Mouse (Mus musculus) forebrain, embryonic 14.5 days (tissue): ENCODE measurements at regions not wholly inside any gene's neighbourhood (a gene's known extent, or its start where the extent isn't known, plus 50 kb on each side); places are given as distances from the start of the nearest gene placed in this dataset.
A peak's percentile ranks its signal among the peaks of the same experiment; 100 is the strongest.

Experiments
- ATAC-seq: fragments of 200-750 bp; cut with Nextera tagmentation; 2 replicates; pipeline ENCODE4 v1.8.0; 2017; ENCODE audit warnings: mild to moderate bottlenecking, moderate library complexity
- DNase-seq: peaks from one replicate; pipeline ENCODE4 v3.0.0-alpha.2; 2015; ENCODE audit warnings: low spot score
- H3K27ac ChIP-seq: fragments of 300-500 bp; sonication (generic); 2 replicates; pipeline ENCODE4 v1.5.1; 2014; ENCODE audit warnings: low read depth, mild to moderate bottlenecking, control low read depth, low read length, moderate library complexity
- H3K27me3 ChIP-seq: fragments of 300-500 bp; sonication (generic); replicated peaks from 2 replicates; pipeline ENCODE4 v1.6.1; 2014; ENCODE audit warnings: low read length, control low read depth, mixed read lengths; ENCODE audit not compliant: control insufficient read depth, insufficient read depth
- H3K36me3 ChIP-seq: fragments of 300-500 bp; sonication (generic); 2 replicates; pipeline ENCODE4 v1.6.1; 2014; ENCODE audit warnings: low read length, control low read depth; ENCODE audit not compliant: control insufficient read depth, insufficient read depth
- H3K4me1 ChIP-seq: fragments of 300-500 bp; sonication (generic); 2 replicates; pipeline ENCODE4 v1.6.1; 2014; ENCODE audit warnings: antibody characterized with exemption, low read length, control low read depth; ENCODE audit not compliant: control insufficient read depth, insufficient read depth
- H3K4me2 ChIP-seq: fragments of 300-500 bp; sonication (generic); 2 replicates; pipeline ENCODE4 v1.6.1; 2014; ENCODE audit warnings: mild to moderate bottlenecking, control low read depth, low read length
- H3K4me3 ChIP-seq: fragments of 300-500 bp; sonication (generic); 2 replicates; pipeline ENCODE4 v1.5.1; 2014; ENCODE audit warnings: low read depth, low read length, control low read depth
- H3K9ac ChIP-seq: fragments of 300-500 bp; sonication (generic); 2 replicates; pipeline ENCODE4 v1.6.1; 2014; ENCODE audit warnings: mild to moderate bottlenecking, low read length, control low read depth, moderate library complexity
- H3K9me3 ChIP-seq: fragments of 300-500 bp; sonication (generic); replicated peaks from 2 replicates; pipeline ENCODE4 v1.6.1; 2016; ENCODE audit warnings: low read length, control low read depth, mixed read lengths; ENCODE audit not compliant: control insufficient read depth
- WGBS: fragments of 180-500 bp; shearing (Covaris S2); extraction: QIAGEN DNeasy Blood & Tissue Kit; methylation state at CpG from one replicate; pipeline ENCODE4 v1.1.7; 2014; 5-methylcytosine and 5-hydroxymethylcytosine counted together

DNA sequence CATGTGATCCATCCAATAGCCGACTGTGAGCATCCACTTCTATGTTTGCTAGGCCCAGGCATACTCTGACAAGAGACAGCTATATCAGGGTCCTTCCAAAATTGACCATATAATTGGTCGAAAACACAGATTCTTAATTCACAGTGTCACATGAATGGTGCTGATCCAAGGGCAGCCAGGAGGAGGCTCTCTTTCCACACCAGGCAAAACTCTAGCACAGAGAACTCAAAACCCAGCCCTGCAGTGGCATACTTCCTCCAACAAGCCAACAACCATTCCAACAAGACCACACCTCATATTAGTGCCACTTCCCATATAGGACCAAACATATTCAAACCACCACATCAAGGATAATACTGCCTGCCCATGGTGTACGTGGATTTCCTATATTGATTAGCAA, 68.1 kb upstream of the Tas2r118 start:
- H3K36me3 ChIP-seq, result no peaks in the 10 kb centered on the region
- 85% methylated on average over 3 of the region's 3 CpGs for WGBS
- no peak for DNase-seq

GRCm38 (mm10) chr6:24026352-24026751, 56.5 kb upstream of the Tas2r118 start:
- Histone ChIP-seq H3K4me1 (no peaks in the 10 kb centered on the region), H3K4me3 (no peak overlapping the region), H3K9ac (no peak overlapping the region), H3K27ac (no peak overlapping the region), H3K4me2 (no peak overlapping the region), H3K27me3 (no peaks in the 10 kb centered on the region), H3K9me3 (no peaks in the 10 kb centered on the region), H3K36me3 (no peaks in the 10 kb centered on the region)
- no peak for DNase-seq
- WGBS, result 74% methylated on average over 1 of the region's 1 CpGs
- no peak for ATAC-seq

More for the DNA sequence above, 68.1 kb upstream of the Tas2r118 start:
- no peaks in the 10 kb centered on the region for H3K27me3 ChIP-seq
- H3K4me1 ChIP-seq, result no peaks in the 10 kb centered on the region
- H3K27ac ChIP-seq, result no peak overlapping the region
- no peak overlapping the region for H3K9ac ChIP-seq
- no peaks in the 10 kb centered on the region for H3K9me3 ChIP-seq
- no peak for ATAC-seq
- no peak overlapping the region for H3K4me3 ChIP-seq
- no peak overlapping the region for H3K4me2 ChIP-seq

DNA sequence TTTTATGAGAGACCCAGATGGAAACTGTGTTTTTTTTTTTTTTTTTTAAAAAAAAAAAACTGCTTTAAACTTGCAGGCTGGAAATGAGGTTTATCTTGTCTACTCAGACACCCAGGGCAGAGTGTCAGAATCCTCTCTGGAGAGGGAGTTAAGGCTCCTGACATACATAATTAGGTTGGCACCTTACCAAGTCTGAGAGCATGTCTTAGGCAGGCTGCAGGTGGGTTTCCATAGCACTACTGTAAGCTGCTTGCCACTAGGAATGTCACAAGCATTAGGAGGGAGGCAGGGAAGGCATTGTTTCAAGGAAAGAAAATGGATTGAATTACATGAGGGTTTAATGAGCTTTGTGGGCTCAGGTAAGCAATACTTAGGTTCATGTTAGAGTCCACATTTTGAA, 55.9 kb upstream of the Tas2r118 start:
- Histone ChIP-seq H3K4me1 (no peaks in the 10 kb centered on the region), H3K9me3 (no peaks in the 10 kb centered on the region), H3K36me3 (no peaks in the 10 kb centered on the region), H3K4me3 (no peak overlapping the region), H3K9ac (no peak overlapping the region), H3K27ac (no peak overlapping the region), H3K4me2 (no peak overlapping the region), H3K27me3 (no peaks in the 10 kb centered on the region)
- ATAC-seq (peak; percentile 57), DNase-seq (peak; percentile 56)
